Mouse (Mus musculus): Measurements from ENCODE around the gene Olfr513.

Gene Olfr513

DNA sequence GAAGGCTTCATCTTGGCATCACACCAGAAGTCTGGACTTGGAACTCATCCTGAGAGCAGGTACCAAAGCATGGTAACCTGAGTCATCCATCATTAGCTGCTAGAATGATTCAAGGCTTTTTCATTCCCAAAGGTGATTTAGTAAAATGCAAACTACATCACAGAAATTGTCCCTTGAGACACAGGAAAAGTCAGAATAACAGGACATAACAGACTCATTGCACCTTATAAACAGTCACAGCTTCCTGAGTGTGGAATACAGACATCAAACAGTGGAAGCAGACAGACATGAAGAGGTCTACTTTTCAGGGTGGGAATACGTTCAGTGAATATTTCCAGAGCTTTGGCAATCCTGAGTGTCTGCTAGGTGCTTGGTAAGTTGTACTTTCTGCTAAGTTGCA is at the start of gene Olfr513:
TSS of gene Olfr513 (plus strand) at position 301 of the 400 bp plus-strand sequence.
- DNase-seq: no peak

DNA sequence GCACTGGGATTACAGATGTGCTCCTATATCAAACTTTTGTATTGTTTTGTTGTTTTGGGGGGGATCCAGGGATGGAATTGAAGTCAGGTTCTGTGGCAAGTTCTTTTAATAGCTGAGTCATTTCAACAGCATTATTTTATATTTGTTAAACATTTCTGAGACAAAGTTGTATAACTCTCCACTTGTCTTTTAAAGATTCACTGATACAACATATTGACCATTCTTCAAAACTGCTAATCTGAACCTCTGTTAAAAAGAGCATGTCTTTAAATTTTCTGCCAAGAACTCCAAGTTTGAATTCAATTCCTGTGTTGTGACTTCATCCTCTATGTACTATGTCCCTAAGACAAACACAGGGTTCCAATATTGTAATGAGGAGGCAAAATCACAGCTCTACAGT is 37.8 kb upstream of the Olfr513 start, which contains the start of gene Olfr512:
TSS of gene Olfr512 (plus strand) at position 301 of the 400 bp plus-strand sequence.
- no peak for DNase-seq

DNA sequence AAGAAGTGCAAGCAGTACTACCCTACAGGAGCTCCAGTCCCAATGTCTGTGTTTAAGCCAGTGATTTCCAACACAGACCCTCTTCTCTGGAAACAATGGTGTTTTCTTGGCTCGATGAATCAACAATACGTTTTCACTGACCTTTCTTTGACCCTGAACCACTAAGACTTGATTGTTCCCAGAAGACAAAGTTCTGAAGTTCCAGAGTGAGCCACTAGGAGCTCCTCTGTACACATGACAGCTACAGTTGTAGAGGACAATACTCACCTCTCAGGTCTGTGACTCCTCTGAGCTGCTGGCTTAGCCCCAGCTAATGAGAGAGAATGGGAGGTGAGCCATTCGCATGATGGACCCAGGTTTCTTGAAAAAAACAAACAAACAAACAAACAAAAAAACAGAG is 9.6 kb downstream of the Olfr513 start:
- DNase-seq: no peak

DNA sequence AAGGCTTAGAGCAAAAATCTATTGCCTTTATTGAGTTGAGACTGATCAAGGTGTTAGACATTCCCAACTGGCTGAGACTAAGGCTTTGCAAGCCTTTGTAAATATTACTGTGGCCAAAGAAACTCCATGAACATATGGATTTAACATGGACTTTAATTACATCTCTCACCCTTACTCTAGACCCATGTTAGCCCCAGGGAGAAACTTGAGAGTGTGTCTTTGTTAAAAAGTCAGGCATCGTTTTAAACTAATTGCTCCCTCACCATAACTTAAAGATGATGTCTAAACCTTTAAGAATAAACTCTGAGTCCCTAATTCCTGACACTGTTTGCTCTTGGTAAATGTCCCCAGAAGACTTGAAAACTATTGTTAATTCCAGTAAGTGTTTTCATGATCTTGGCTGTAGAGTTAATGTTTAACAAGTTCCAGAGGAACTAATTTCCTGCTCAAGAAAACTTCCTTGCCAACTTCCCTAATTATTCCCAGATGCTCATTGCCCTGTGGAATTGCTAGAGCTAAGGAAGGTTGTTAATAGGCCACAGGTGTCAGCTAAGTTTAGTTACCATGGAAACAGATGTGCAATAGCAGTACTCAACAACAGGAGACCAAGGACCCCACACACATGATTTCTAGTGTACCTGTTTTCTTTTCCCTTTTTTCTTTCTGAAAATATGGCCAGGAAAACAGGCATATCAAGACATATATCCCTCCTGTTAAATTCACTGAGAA is 46.6 kb downstream of the Olfr513 start:
- no peak for DNase-seq

Measured in right cerebral cortex, adult 18-20 months (tissue).